9 mouse cellular contexts compared by ENCODE assay signal in genomic region chr9:106226151-106226682, GRCm38 (mm10). TPM values are rescaled to one million over a fixed set of nuclear protein-coding genes. Genes with fewer than 3 reads are reported as not detected.
DNase-seq lines count a peak whose midpoint lies in the region; ATAC-seq and TF ChIP-seq lines count a peak whose summit lies in the region.
"Had no signal": no experiment of that assay in that cellular context is flagged by ENCODE, and none has a peak within 500 bp of the region (broad histone marks: within the 10 kb centered on the region; RNA-seq: fewer than 3 reads in every experiment).

No protein-coding gene starts in this region.

- peak overlapping the region; percentile 75 for H3K27ac ChIP-seq in forebrain, embryonic 10.5 days
- H3K27ac ChIP-seq in hindbrain, embryonic 13.5 days, result peak overlapping the region; percentile 55; the same call in 1 of the 2 replicates
- H3K27ac ChIP-seq in liver, embryonic 15.5 days (replicated peaks), result no peak overlapping the region
- 0 out of 2 replicates have a peak overlapping the region, but pooled peaks have one; percentile 56 for H3K27ac ChIP-seq in neural tube, embryonic 15.5 days (replicated peaks)

- peaks cover 46% of the 10 kb centered on the region for H3K4me1 ChIP-seq in E14TG2a.4 (replicated peaks; ENCODE audit: low read depth, low read length)
- peaks cover 23% of the 10 kb centered on the region for H3K4me1 ChIP-seq in forebrain, embryonic 10.5 days
- H3K4me1 ChIP-seq in hindbrain, embryonic 13.5 days (replicated peaks), result peaks cover 11% of the 10 kb centered on the region; the same call in 1 of the 2 replicates
- H3K4me1 ChIP-seq in liver, embryonic 15.5 days (replicated peaks), result peaks cover 19% of the 10 kb centered on the region; the same call in 1 of the 2 replicates
- peaks cover 11% of the 10 kb centered on the region for H3K4me1 ChIP-seq in neural tube, embryonic 15.5 days

- no peak for TF ChIP-seq CTCF in E14TG2a.4 (conservative IDR thresholded peaks at IDR 0.05; ENCODE audit: low read length)

- H3K9ac ChIP-seq in hindbrain, embryonic 13.5 days, result peak overlapping the region; percentile 72
- no peak overlapping the region for H3K9ac ChIP-seq in liver, embryonic 15.5 days
- H3K9ac ChIP-seq in neural tube, embryonic 15.5 days (replicated peaks), result peak overlapping the region; percentile 49

- H3K4me2 ChIP-seq in hindbrain, embryonic 13.5 days, result peak overlapping the region; percentile 65
- peak overlapping the region; percentile 53 for H3K4me2 ChIP-seq in liver, embryonic 15.5 days
- H3K4me2 ChIP-seq in neural tube, embryonic 15.5 days, result peak overlapping the region; percentile 74

- WGBS in forebrain, embryonic 10.5 days, result 10% methylated on average over 34 of the region's 34 CpGs
- WGBS in hindbrain, embryonic 13.5 days, result 7% methylated on average over 34 of the region's 34 CpGs
- WGBS in liver, embryonic 15.5 days (ENCODE audit: insufficient replicate concordance), result 6% methylated on average over 34 of the region's 34 CpGs
- 4% methylated on average over 34 of the region's 34 CpGs for WGBS in neural tube, embryonic 15.5 days

- peaks cover 46% of the 10 kb centered on the region for H3K27me3 ChIP-seq in E14TG2a.4 (ENCODE audit: insufficient read depth, low read length)
- peaks cover 43% of the 10 kb centered on the region for H3K27me3 ChIP-seq in forebrain, embryonic 10.5 days (ENCODE audit: poor library complexity, severe bottlenecking)
- H3K27me3 ChIP-seq in hindbrain, embryonic 13.5 days, result peaks cover 16% of the 10 kb centered on the region
- H3K27me3 ChIP-seq in liver, embryonic 15.5 days, result peaks cover 51% of the 10 kb centered on the region
- H3K27me3 ChIP-seq in neural tube, embryonic 15.5 days (replicated peaks), result peaks cover 9% of the 10 kb centered on the region; the same call in 1 of the 2 replicates

- no peak for DNase-seq in cerebellum, postnatal 36 days
- DNase-seq in forebrain, embryonic 10.5 days (ENCODE audit: extremely low spot score, low spot score), result peak; percentile 47
- DNase-seq in ovary, postnatal 10 days (ENCODE audit: low spot score), result no peak

- H3K36me3 ChIP-seq in E14TG2a.4 (ENCODE audit: insufficient read depth, low read length), result no peaks in the 10 kb centered on the region
- no peaks in the 10 kb centered on the region for H3K36me3 ChIP-seq in forebrain, embryonic 10.5 days (replicated peaks)
- H3K36me3 ChIP-seq in hindbrain, embryonic 13.5 days, result no peaks in the 10 kb centered on the region
- no peaks in the 10 kb centered on the region for H3K36me3 ChIP-seq in liver, embryonic 15.5 days (replicated peaks)
- H3K36me3 ChIP-seq in neural tube, embryonic 15.5 days, result no peaks in the 10 kb centered on the region

- no peaks in the 10 kb centered on the region for H3K9me3 ChIP-seq in E14TG2a.4 (ENCODE audit: low read length)
- H3K9me3 ChIP-seq in forebrain, embryonic 10.5 days, result no peaks in the 10 kb centered on the region
- no peaks in the 10 kb centered on the region for H3K9me3 ChIP-seq in hindbrain, embryonic 13.5 days
- no peaks in the 10 kb centered on the region for H3K9me3 ChIP-seq in liver, embryonic 15.5 days (replicated peaks)
- no peaks in the 10 kb centered on the region for H3K9me3 ChIP-seq in neural tube, embryonic 15.5 days (replicated peaks)

- H3K4me3 ChIP-seq in E14TG2a.4 (replicated peaks; ENCODE audit: low read length), result peak overlapping the region; percentile 76
- H3K4me3 ChIP-seq in forebrain, embryonic 10.5 days, result peak overlapping the region; percentile 53
- H3K4me3 ChIP-seq in hindbrain, embryonic 13.5 days, result peak overlapping the region; percentile 40
- peak overlapping the region; percentile 32 for H3K4me3 ChIP-seq in liver, embryonic 15.5 days (replicated peaks)
- H3K4me3 ChIP-seq in neural tube, embryonic 15.5 days (replicated peaks), result peak overlapping the region; percentile 36

- ATAC-seq in cerebellum, adult (ENCODE audit: insufficient number of reproducible peaks, low FRiP score, low TSS enrichment), result 0 out of 2 replicates have a peak, but pooled peaks have one; percentile 52
- ATAC-seq in hindbrain, embryonic 13.5 days (ENCODE audit: low FRiP score), result peak; percentile 83
- no peak for ATAC-seq in liver, embryonic 15.5 days (ENCODE audit: insufficient read depth)
- peak; percentile 85 for ATAC-seq in neural tube, embryonic 15.5 days (ENCODE audit: low FRiP score)

RNA-seq across cellular contexts. Expression of gene Tlr9, which starts 3.8 kb away (rescaled TPM):
- polyA plus RNA-seq in forebrain, embryonic 10.5 days (2016; fragmentation: Nextera tagmentation; extraction: Ambion mirVana), result 0.04 TPM in 1 of 2 replicates, not detected in the other
- 0.04 and 0.05 TPM in 2 replicates for polyA plus RNA-seq in hindbrain, embryonic 13.5 days (2015; fragmentation: Nextera tagmentation; extraction: Ambion mirVana)
- 0.03 and 0.07 TPM in 2 replicates for polyA plus RNA-seq in liver, embryonic 15.5 days (2015; fragmentation: Nextera tagmentation; extraction: Ambion mirVana)
- polyA plus RNA-seq in neural tube, embryonic 15.5 days (2015; fragmentation: Nextera tagmentation; extraction: Ambion mirVana), result 0.05 TPM in 1 of 2 replicates, not detected in the other
- polyA plus RNA-seq: C2C12 had no signal

RNA-seq across cellular contexts. Expression of gene Alas1, which starts 22.2 kb away (rescaled TPM):
- polyA plus RNA-seq in forebrain, embryonic 10.5 days (2016; fragmentation: Nextera tagmentation; extraction: Ambion mirVana), result 74.2 and 75.2 TPM in 2 replicates
- polyA plus RNA-seq in hindbrain, embryonic 13.5 days (2015; fragmentation: Nextera tagmentation; extraction: Ambion mirVana), result 93.1 and 101 TPM in 2 replicates
- 52.6 and 59.6 TPM in 2 replicates for polyA plus RNA-seq in liver, embryonic 15.5 days (2015; fragmentation: Nextera tagmentation; extraction: Ambion mirVana)
- polyA plus RNA-seq in neural tube, embryonic 15.5 days (2015; fragmentation: Nextera tagmentation; extraction: Ambion mirVana), result 105 and 107 TPM in 2 replicates

RNA-seq across cellular contexts. Expression of gene Twf2, which starts 23.3 kb away (rescaled TPM):
- 70.9 and 71.8 TPM in 2 replicates for polyA plus RNA-seq in forebrain, embryonic 10.5 days (2016; fragmentation: Nextera tagmentation; extraction: Ambion mirVana)
- polyA plus RNA-seq in hindbrain, embryonic 13.5 days (2015; fragmentation: Nextera tagmentation; extraction: Ambion mirVana), result 53.5 and 53.9 TPM in 2 replicates
- 23.5 and 23.8 TPM in 2 replicates for polyA plus RNA-seq in liver, embryonic 15.5 days (2015; fragmentation: Nextera tagmentation; extraction: Ambion mirVana)
- 48.1 and 58.2 TPM in 2 replicates for polyA plus RNA-seq in neural tube, embryonic 15.5 days (2015; fragmentation: Nextera tagmentation; extraction: Ambion mirVana)

RNA-seq across cellular contexts. Expression of gene Ppm1m, which starts 26.7 kb away (rescaled TPM):
- polyA plus RNA-seq in forebrain, embryonic 10.5 days (2016; fragmentation: Nextera tagmentation; extraction: Ambion mirVana), result 42.0 and 50.7 TPM in 2 replicates
- polyA plus RNA-seq in hindbrain, embryonic 13.5 days (2015; fragmentation: Nextera tagmentation; extraction: Ambion mirVana), result 16.6 and 19.0 TPM in 2 replicates
- polyA plus RNA-seq in liver, embryonic 15.5 days (2015; fragmentation: Nextera tagmentation; extraction: Ambion mirVana), result 11.7 and 13.6 TPM in 2 replicates
- polyA plus RNA-seq in neural tube, embryonic 15.5 days (2015; fragmentation: Nextera tagmentation; extraction: Ambion mirVana), result 16.9 and 20.5 TPM in 2 replicates

RNA-seq across cellular contexts. Expression of gene Poc1a, which starts 54.6 kb away (rescaled TPM):
- polyA plus RNA-seq in forebrain, embryonic 10.5 days (2016; fragmentation: Nextera tagmentation; extraction: Ambion mirVana), result 42.7 and 46.4 TPM in 2 replicates
- 8.9 and 9.2 TPM in 2 replicates for polyA plus RNA-seq in hindbrain, embryonic 13.5 days (2015; fragmentation: Nextera tagmentation; extraction: Ambion mirVana)
- polyA plus RNA-seq in liver, embryonic 15.5 days (2015; fragmentation: Nextera tagmentation; extraction: Ambion mirVana), result 23.1 and 25.1 TPM in 2 replicates
- 7.0 and 13.3 TPM in 2 replicates for polyA plus RNA-seq in neural tube, embryonic 15.5 days (2015; fragmentation: Nextera tagmentation; extraction: Ambion mirVana)
